Mouse (Mus musculus): Measurements from ENCODE around the gene Ano1.

- TF ChIP-seq POLR2A (IDR thresholded peaks at IDR 0.05; ENCODE audit: borderline replicate concordance, control insufficient read depth, low read depth, low read length) (no peak), CTCF (IDR thresholded peaks at IDR 0.05; ENCODE audit: control insufficient read depth, insufficient read depth, low read length) (no peak)
Measured at GRCm38 (mm10) chr7:144755511-144756378, 4.0 kb upstream of the Ano1 start.

All from bone marrow, adult 2 months (tissue).